Mouse (Mus musculus): ENCODE measurements around the gene Pde4d. TPM values are rescaled to one million over a fixed set of nuclear protein-coding genes. Genes with fewer than 3 reads are reported as not detected.

Pde4d gene
- total and polyA plus RNA-seq, 3 experiments = 18.5 to 18.8 TPM; not detected in 1

- no peaks in the 10 kb centered on the region for H3K36me3 ChIP-seq (ENCODE audit: control insufficient read depth in 1 of 2, insufficient read depth in 2 of 2, low read length in 2 of 2)
- no peaks in the 10 kb centered on the region for H3K79me2 ChIP-seq (ENCODE audit: control insufficient read depth, insufficient read depth, low read length, poor library complexity)
- no peak for DNase-seq (ENCODE audit: low read depth, low spot score)
- no peak for TF ChIP-seq USF2 (IDR thresholded peaks at IDR 0.05; ENCODE audit: borderline replicate concordance in 1 of 2, insufficient read depth in 1 of 2, low read depth in 1 of 2, low read length in 2 of 2)
- TF ChIP-seq POLR2AphosphoS2 (IDR thresholded peaks at IDR 0.05; ENCODE audit: low read length) = no peak
- no peak for TF ChIP-seq MAZ (IDR thresholded peaks at IDR 0.05; ENCODE audit: low read depth, low read length)
- no peak overlapping the region for H3K9ac ChIP-seq (ENCODE audit: control insufficient read depth, low read depth, low read length, poor library complexity, severe bottlenecking)
- H3K27ac ChIP-seq (ENCODE audit: control insufficient read depth, low read depth, low read length) = no peak overlapping the region
- H3K9me3 ChIP-seq (replicated peaks; ENCODE audit: insufficient read depth, low read length) = no peaks in the 10 kb centered on the region
- H3K27me3 ChIP-seq (ENCODE audit: control insufficient read depth in 1 of 2, insufficient read depth in 2 of 2, low read length in 2 of 2) = no peaks in the 10 kb centered on the region
- no peaks in the 10 kb centered on the region for H3K4me1 ChIP-seq (ENCODE audit: control insufficient read depth in 1 of 2, insufficient read depth in 2 of 2, low read length in 2 of 2)
- H3K4me3 ChIP-seq (ENCODE audit: control insufficient read depth in 1 of 2, insufficient read depth in 1 of 2, low read depth in 2 of 2, low read length in 2 of 2) = no peak overlapping the region
Measured at GRCm38 (mm10) chr13:108630576-108630975, 180.8 kb downstream of the Pde4d start.

DNA sequence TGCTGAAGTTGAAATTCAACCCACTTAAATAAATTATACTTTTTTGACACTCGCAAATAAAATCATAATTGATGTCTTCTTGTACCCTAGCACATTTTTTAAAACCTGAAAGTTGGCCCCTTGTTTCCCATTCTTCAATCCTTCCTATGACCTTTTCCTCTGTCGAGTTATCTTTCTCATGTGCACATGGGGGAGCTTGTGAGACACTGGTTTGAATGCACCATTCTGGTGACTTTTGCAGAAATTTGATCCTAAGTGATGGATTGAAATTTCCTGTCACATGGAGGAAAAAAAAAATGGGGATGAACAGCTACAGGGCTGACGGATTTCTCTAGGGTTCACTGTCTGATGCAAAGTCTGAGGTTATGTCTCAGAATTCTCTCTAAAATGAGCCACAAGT lies 181.5 kb downstream of the Pde4d start:
- no peak overlapping the region for H3K27ac ChIP-seq (ENCODE audit: control insufficient read depth, low read depth, low read length)
- no peaks in the 10 kb centered on the region for H3K36me3 ChIP-seq (ENCODE audit: control insufficient read depth in 1 of 2, insufficient read depth in 2 of 2, low read length in 2 of 2)
- H3K9me3 ChIP-seq (replicated peaks; ENCODE audit: insufficient read depth, low read length) = no peaks in the 10 kb centered on the region
- no peaks in the 10 kb centered on the region for H3K4me1 ChIP-seq (ENCODE audit: control insufficient read depth in 1 of 2, insufficient read depth in 2 of 2, low read length in 2 of 2)
- H3K79me2 ChIP-seq (ENCODE audit: control insufficient read depth, insufficient read depth, low read length, poor library complexity) = no peaks in the 10 kb centered on the region
- no peak for DNase-seq (ENCODE audit: low read depth, low spot score)
- H3K4me3 ChIP-seq (ENCODE audit: control insufficient read depth in 1 of 2, insufficient read depth in 1 of 2, low read depth in 2 of 2, low read length in 2 of 2) = no peak overlapping the region
- no peaks in the 10 kb centered on the region for H3K27me3 ChIP-seq (ENCODE audit: control insufficient read depth in 1 of 2, insufficient read depth in 2 of 2, low read length in 2 of 2)
- no peak for TF ChIP-seq USF1 (IDR thresholded peaks at IDR 0.05; ENCODE audit: low read depth, low read length)
- no peak for TF ChIP-seq CTCF (IDR thresholded peaks at IDR 0.05 in 2 of 3, conservative IDR thresholded peaks at IDR 0.05 in 1 of 3; ENCODE audit: control insufficient read depth in 1 of 3, insufficient read depth in 1 of 3, low read depth in 2 of 3, low read length in 3 of 3, poor library complexity in 1 of 3, severe bottlenecking in 1 of 3)
- TF ChIP-seq ZC3H11A (IDR thresholded peaks at IDR 0.05; ENCODE audit: low read depth, low read length) = no peak
- TF ChIP-seq POLR2AphosphoS5 (IDR thresholded peaks at IDR 0.05; ENCODE audit: borderline replicate concordance, low read depth, low read length) = no peak
- no peak overlapping the region for H3K9ac ChIP-seq (ENCODE audit: control insufficient read depth, low read depth, low read length, poor library complexity, severe bottlenecking)

- Histone ChIP-seq H3K9ac (ENCODE audit: control insufficient read depth, low read depth, low read length, poor library complexity, severe bottlenecking) (no peak overlapping the region), H3K36me3 (ENCODE audit: control insufficient read depth in 1 of 2, insufficient read depth in 2 of 2, low read length in 2 of 2) (no peaks in the 10 kb centered on the region), H3K9me3 (replicated peaks; ENCODE audit: insufficient read depth, low read length) (no peaks in the 10 kb centered on the region), H3K27me3 (ENCODE audit: control insufficient read depth in 1 of 2, insufficient read depth in 2 of 2, low read length in 2 of 2) (no peaks in the 10 kb centered on the region), H3K79me2 (ENCODE audit: control insufficient read depth, insufficient read depth, low read length, poor library complexity) (no peaks in the 10 kb centered on the region), H3K4me3 (ENCODE audit: control insufficient read depth in 1 of 2, insufficient read depth in 1 of 2, low read depth in 2 of 2, low read length in 2 of 2) (no peak overlapping the region), H3K27ac (ENCODE audit: control insufficient read depth, low read depth, low read length) (no peak overlapping the region), H3K4me1 (ENCODE audit: control insufficient read depth in 1 of 2, insufficient read depth in 2 of 2, low read length in 2 of 2) (no peaks in the 10 kb centered on the region)
- DNase-seq (ENCODE audit: low read depth, low spot score) = no peak
- no peak for TF ChIP-seq MYC (IDR thresholded peaks at IDR 0.05; ENCODE audit: low read depth, low read length)
- no peak for TF ChIP-seq EP300 (IDR thresholded peaks at IDR 0.05; ENCODE audit: low read depth in 1 of 2, low read length in 2 of 2)
- TF ChIP-seq CHD2 (IDR thresholded peaks at IDR 0.05; ENCODE audit: low read length) = no peak
Measured at GRCm38 (mm10) chr13:108636526-108636925, 186.8 kb downstream of the Pde4d start.

All from MEL (cell line).